Mouse (Mus musculus) myocyte (in vitro differentiated cells): ENCODE data around the gene Olfr71.

Source experiments
- MAX ChIP-seq: IDR thresholded peaks from one replicate; pipeline ENCODE4 v1.6.1; 2011; ENCODE audit warnings: low read depth, mild to moderate bottlenecking, control low read depth
- MYOD1 ChIP-seq, 3 experiments: IDR thresholded peaks; one replicate each; pipeline ENCODE4 v1.6.1; 2011; ENCODE audit warnings: control low read depth in 2 of 3, low read depth in 2 of 3, mild to moderate bottlenecking in 2 of 3, moderate library complexity in 1 of 3; ENCODE audit not compliant: insufficient read length in 2 of 3, control insufficient read depth in 1 of 3
- POLR2A ChIP-seq: IDR thresholded peaks from one replicate; pipeline ENCODE4 v1.6.1; 2011; ENCODE audit warnings: low read depth, mild to moderate bottlenecking, control low read depth, moderate library complexity; ENCODE audit not compliant: insufficient read length
- POLR2AphosphoS2 ChIP-seq: IDR thresholded peaks from one replicate; pipeline ENCODE4 v1.6.1; 2011; ENCODE audit warnings: low read depth, control low read depth; ENCODE audit not compliant: insufficient read length

DNA sequence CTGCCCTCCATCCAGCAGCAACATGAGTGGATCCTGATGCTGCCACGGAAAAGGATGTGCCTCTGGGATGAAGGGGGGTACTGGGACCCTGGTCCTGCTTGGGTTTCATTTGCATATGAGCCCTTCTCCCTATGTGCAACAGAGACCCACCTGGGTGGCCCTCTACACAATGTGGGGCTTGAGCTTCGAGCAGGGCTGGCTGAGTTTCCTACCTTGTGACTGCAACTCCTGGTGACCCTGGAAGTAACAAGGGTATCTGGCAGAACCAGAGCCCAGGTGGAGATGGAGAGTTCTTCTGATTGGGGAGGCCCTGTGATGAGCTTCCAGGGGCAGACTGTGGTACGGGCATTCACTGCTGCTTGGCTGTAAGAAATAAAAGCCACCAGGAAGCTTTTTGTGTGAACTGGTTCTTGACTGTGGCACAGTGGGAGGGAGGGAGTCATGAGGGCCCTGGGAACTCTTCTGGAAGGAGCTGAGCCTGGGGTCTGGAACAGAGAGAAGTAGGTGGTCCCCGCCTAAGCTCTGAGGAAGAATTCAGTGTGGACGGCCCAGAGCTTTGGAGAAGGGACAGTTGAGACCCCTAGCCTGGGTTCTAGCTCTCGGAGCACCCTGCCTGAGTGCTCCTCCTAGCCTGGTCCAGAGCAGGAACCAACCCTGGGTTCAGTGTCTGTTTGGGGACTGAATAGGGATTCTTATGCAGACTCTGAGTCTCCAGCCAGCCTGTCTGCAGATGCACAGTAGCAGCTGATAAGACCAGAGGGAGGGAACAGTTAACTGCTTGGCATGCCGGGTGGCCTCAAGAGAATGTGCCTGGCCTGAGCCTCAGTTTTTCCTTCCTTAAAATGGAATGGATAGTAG, 17.9 kb upstream of the Olfr71 start:
- no peak for TF ChIP-seq POLR2AphosphoS2
- no peak for TF ChIP-seq MAX
- no peak for TF ChIP-seq POLR2A
- peak; percentile 81 to 86 (median 85) for TF ChIP-seq MYOD1 (IDR thresholded peaks at IDR 0.05; ENCODE audit: control insufficient read depth in 1 of 3, insufficient read length in 2 of 3, low read depth in 2 of 3)
